Mouse (Mus musculus) small intestine, adult 2 months (tissue): Measurements from ENCODE around the gene Zeb2. TPM values are rescaled to one million over a fixed set of nuclear protein-coding genes. Genes with fewer than 3 reads are reported as not detected.

ENCODE experiments used
- H3K27ac ChIP-seq: fragments of 200-500 bp; 2 replicates; pipeline ENCODE4 v1.5.1; 2012; ENCODE audit warnings: low read depth, low read length, control low read depth, inconsistent platforms; ENCODE audit not compliant: insufficient read depth
- H3K27me3 ChIP-seq: fragments of 200-500 bp; 2 replicates; pipeline ENCODE4 v1.6.1; 2012; ENCODE audit warnings: mild to moderate bottlenecking, moderate library complexity, low read length, inconsistent platforms; ENCODE audit not compliant: control insufficient read depth, insufficient read depth
- H3K36me3 ChIP-seq: fragments of 200-500 bp; 2 replicates; pipeline ENCODE4 v1.6.1; 2012; ENCODE audit warnings: mild to moderate bottlenecking, low read length, control low read depth, inconsistent platforms; ENCODE audit not compliant: control insufficient read depth, insufficient read depth
- H3K4me1 ChIP-seq: fragments of 200-500 bp; 2 replicates; pipeline ENCODE4 v1.6.1; 2012; ENCODE audit warnings: low read length, inconsistent platforms, mixed read lengths; ENCODE audit not compliant: control insufficient read depth, insufficient read depth, insufficient read length
- H3K4me3 ChIP-seq: fragments of 200-500 bp; 2 replicates; pipeline ENCODE4 v1.5.1; 2012; ENCODE audit warnings: low read depth, mild to moderate bottlenecking, control low read depth, inconsistent platforms, low read length, moderate library complexity
- CTCF ChIP-seq: fragments of 200-500 bp; IDR thresholded peaks from 2 replicates; pipeline ENCODE4 v1.5.1; 2012; ENCODE audit warnings: low read depth, mild to moderate bottlenecking, control low read depth, inconsistent platforms, low read length, moderate library complexity, mixed read lengths; ENCODE audit not compliant: insufficient replicate concordance, insufficient read length; ENCODE audit errors: extremely low read depth
- POLR2A ChIP-seq: fragments of 200-500 bp; IDR thresholded peaks from 2 replicates; pipeline ENCODE4 v1.6.1; 2012; ENCODE audit warnings: low read depth, mild to moderate bottlenecking, control low read depth, inconsistent platforms, low read length, moderate library complexity
- WGBS: fragments of 180-500 bp; shearing (Covaris S2); methylation state at CpG from one replicate; pipeline ENCODE4 v1.1.7; 2018; 5-methylcytosine and 5-hydroxymethylcytosine counted together
- polyA plus RNA-seq: library from polyadenylated mRNA; depleted of rRNA; stranded (reverse); fragments of >200 nt; gene quantifications from 2 replicates; pipeline ENCODE4 v1.2.3, GENCODE M21; 2012

The Zeb2 gene
- polyA plus RNA-seq, 1 experiment, result 3.1 TPM

- Histone ChIP-seq H3K36me3 (no peaks in the 10 kb centered on the region), H3K27me3 (no peaks in the 10 kb centered on the region), H3K4me1 (peaks cover 3% of the 10 kb centered on the region; the same call in 1 of the 2 replicates), H3K27ac (no peak overlapping the region), H3K4me3 (no peak overlapping the region)
- WGBS, result 39% methylated on average over 4 of the region's 4 CpGs
- TF ChIP-seq POLR2A, result no peak
- TF ChIP-seq CTCF, result no peak
Observed at GRCm38 (mm10) chr2:45052587-45052986, 64.6 kb downstream of the Zeb2 start.

DNA sequence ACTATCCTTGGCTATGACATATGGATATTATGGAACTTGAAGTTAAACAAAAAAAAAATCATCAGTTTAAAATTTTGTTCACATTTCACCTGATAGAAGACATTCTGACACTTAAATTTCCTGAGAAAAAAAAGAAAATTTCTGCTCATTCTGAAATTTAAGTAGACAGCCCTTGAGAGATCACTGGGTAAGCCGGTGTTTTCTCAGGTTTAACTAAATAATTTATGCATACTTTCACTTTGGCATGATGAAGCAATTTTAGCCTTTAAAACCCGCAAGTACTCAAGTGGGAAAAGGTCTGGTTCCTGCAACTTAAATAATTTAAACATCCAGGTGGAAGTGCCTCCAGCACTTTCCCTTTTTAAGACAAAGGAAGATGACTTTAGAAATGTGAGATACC lies 65.9 kb downstream of the Zeb2 start:
- Histone ChIP-seq H3K36me3 (no peaks in the 10 kb centered on the region), H3K27ac (no peak overlapping the region), H3K4me3 (no peak overlapping the region), H3K4me1 (peaks cover 4% of the 10 kb centered on the region; the same call in 1 of the 2 replicates), H3K27me3 (no peaks in the 10 kb centered on the region)
- 63% methylated on average over 2 of the region's 2 CpGs for WGBS
- TF ChIP-seq POLR2A (no peak), CTCF (no peak)

- no peak for TF ChIP-seq POLR2A
- TF ChIP-seq CTCF, result no peak
- no peaks in the 10 kb centered on the region for H3K27me3 ChIP-seq
- peaks cover 7% of the 10 kb centered on the region; the same call in 1 of the 2 replicates for H3K4me1 ChIP-seq
- H3K4me3 ChIP-seq, result no peak overlapping the region
- no peaks in the 10 kb centered on the region for H3K36me3 ChIP-seq
- H3K27ac ChIP-seq, result no peak overlapping the region
- WGBS, result 73% methylated on average over 4 of the region's 4 CpGs
Observed at GRCm38 (mm10) chr2:45049923-45050322, 67.3 kb downstream of the Zeb2 start.

DNA sequence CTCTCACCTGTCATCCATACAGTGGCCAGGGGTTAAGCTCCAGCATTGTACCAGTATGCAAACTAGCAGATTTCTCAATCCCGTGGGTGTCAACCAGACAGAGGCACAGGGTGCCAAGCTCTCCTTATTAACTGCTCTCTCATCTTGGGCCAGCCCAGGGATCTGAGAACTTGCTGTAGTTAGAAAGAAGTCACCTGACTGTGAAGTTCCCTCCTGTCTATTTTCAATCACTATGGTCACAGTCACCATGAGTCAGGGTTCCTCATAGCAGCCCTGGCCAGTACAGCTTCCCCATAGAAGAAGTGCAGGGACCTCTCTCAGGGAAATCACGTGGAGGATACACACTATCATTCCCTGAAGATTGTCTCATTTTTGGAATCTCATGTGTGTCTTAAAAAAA lies 67.9 kb downstream of the Zeb2 start:
- H3K4me1 ChIP-seq, result peaks cover 8% of the 10 kb centered on the region; the same call in 1 of the 2 replicates
- no peaks in the 10 kb centered on the region for H3K27me3 ChIP-seq
- TF ChIP-seq POLR2A (no peak), CTCF (no peak)
- 37% methylated on average over 2 of the region's 2 CpGs for WGBS
- no peak overlapping the region for H3K4me3 ChIP-seq
- H3K27ac ChIP-seq, result no peak overlapping the region
- no peaks in the 10 kb centered on the region for H3K36me3 ChIP-seq

DNA sequence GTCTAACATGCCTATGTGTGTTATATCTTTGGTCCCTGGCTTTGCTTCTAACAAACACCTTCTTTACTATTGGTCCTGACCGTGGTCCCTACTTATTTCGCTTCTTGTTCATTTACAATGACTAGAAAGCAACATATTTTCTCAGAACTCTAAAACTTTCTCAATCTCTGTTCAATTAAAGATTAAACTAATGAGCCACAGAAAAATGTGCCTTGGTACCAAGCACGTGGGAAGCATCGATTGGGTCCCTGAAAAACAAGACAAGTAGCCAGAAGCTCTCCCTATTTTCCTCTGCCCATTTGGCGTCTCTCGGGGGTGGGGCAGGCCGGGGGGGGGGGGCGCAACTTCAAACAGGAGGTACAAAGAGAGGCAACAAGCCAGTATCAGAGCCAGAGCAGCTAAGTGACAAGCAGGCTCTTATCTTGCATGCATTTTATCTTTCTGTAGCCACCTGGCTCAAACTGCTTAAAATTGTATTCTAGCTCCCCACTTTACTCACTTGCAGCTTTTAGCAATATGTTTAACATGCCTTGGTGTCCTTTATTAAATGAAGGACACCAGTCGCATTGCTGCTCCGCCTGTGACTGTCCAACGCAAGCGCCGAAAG lies 76.4 kb downstream of the Zeb2 start:
- 64% methylated on average over 13 of the region's 13 CpGs for WGBS
- Histone ChIP-seq H3K4me3 (no peak overlapping the region), H3K27ac (no peak overlapping the region), H3K4me1 (0 out of 2 replicates have a peak, but pooled peaks cover 4% of the 10 kb centered on the region), H3K36me3 (no peaks in the 10 kb centered on the region), H3K27me3 (no peaks in the 10 kb centered on the region; the same call in 1 of the 2 replicates)
- no peak for TF ChIP-seq POLR2A
- no peak for TF ChIP-seq CTCF

DNA sequence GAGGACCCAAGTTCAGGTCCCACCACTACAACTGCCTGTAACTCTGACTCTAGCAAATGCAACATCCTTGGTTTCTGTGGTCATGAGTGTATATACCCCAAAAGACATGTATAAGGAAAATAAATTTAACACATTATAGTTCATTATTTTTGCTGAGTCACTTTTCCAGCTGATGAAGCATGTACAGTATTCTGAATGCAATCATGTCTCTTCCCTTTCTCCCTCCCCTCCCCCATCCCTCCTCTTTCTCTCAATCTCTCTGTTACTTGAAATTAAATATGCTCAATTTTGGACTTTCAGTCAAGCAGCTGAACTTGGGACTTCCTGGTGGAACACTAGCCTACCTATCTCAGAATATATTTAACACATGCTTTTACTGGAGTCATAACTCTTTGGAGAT lies 77.7 kb downstream of the Zeb2 start:
- H3K36me3 ChIP-seq, result no peaks in the 10 kb centered on the region
- no peak for TF ChIP-seq CTCF
- TF ChIP-seq POLR2A, result no peak
- no peaks in the 10 kb centered on the region for H3K4me1 ChIP-seq
- no peak overlapping the region for H3K4me3 ChIP-seq
- no peak overlapping the region for H3K27ac ChIP-seq
- no peaks in the 10 kb centered on the region; the same call in 1 of the 2 replicates for H3K27me3 ChIP-seq

- TF ChIP-seq CTCF (no peak), POLR2A (no peak)
Observed at GRCm38 (mm10) chr2:45028091-45028638, 89.0 kb downstream of the Zeb2 start.

More at GRCm38 (mm10) chr2:45028091-45028638, 89.0 kb downstream of the Zeb2 start:
- 81% methylated on average over 7 of the region's 7 CpGs for whole genome bisulfite sequencing
- Histone ChIP-seq H3K27ac (no peak overlapping the region), H3K36me3 (no peaks in the 10 kb centered on the region), H3K27me3 (no peaks in the 10 kb centered on the region), H3K4me1 (no peaks in the 10 kb centered on the region), H3K4me3 (no peak overlapping the region)
